Mouse (Mus musculus) midbrain, embryonic 10.5 days (tissue): Measurements from ENCODE around the gene Spib. TPM values are rescaled to one million over a fixed set of nuclear protein-coding genes. Genes with fewer than 3 reads are reported as not detected.

ENCODE experiments used
- DNase-seq: peaks from one replicate; pipeline ENCODE4 v3.0.0-alpha.2; 2017; ENCODE audit warnings: low spot score
- H3K27ac ChIP-seq: fragments of 300-500 bp; sonication (generic); replicated peaks from 2 replicates; pipeline ENCODE4 v1.5.1; 2016; ENCODE audit warnings: mild to moderate bottlenecking
- H3K27me3 ChIP-seq: fragments of 300-500 bp; sonication (generic); 2 replicates; pipeline ENCODE4 v1.6.1; 2016; ENCODE audit warnings: low read depth, mild to moderate bottlenecking; ENCODE audit not compliant: poor library complexity, severe bottlenecking
- H3K36me3 ChIP-seq: fragments of 300-500 bp; sonication (generic); 2 replicates; pipeline ENCODE4 v1.6.1; 2016; ENCODE audit warnings: mild to moderate bottlenecking, moderate library complexity
- H3K4me1 ChIP-seq: fragments of 300-500 bp; sonication (generic); 2 replicates; pipeline ENCODE4 v1.6.1; 2016
- H3K4me3 ChIP-seq: fragments of 300-500 bp; sonication (generic); 2 replicates; pipeline ENCODE4 v1.5.1; 2016; ENCODE audit warnings: mild to moderate bottlenecking, moderate library complexity
- H3K9me3 ChIP-seq: fragments of 300-500 bp; sonication (generic); replicated peaks from 2 replicates; pipeline ENCODE4 v1.6.1; 2016; ENCODE audit warnings: mild to moderate bottlenecking
- WGBS: fragments of 180-500 bp; shearing (Covaris S2); methylation state at CpG from one replicate; pipeline ENCODE4 v1.1.7; 2016; 5-methylcytosine and 5-hydroxymethylcytosine counted together
- polyA plus RNA-seq: library from polyadenylated mRNA; unstranded; fragments of >200 nt; fragmentation: Nextera tagmentation; extraction: Ambion mirVana; gene quantifications from 2 replicates; pipeline ENCODE4 v1.2.1, GENCODE M21; 2016

Spib gene
- polyA plus RNA-seq, 1 experiment from 2014 or later = not detected

GRCm38 (mm10) chr7:44557629-44558028, 25.8 kb upstream of the Spib start:
- Histone ChIP-seq H3K27me3 (no peaks in the 10 kb centered on the region), H3K4me1 (peaks cover 14% of the 10 kb centered on the region), H3K4me3 (no peak overlapping the region), H3K27ac (no peak overlapping the region), H3K36me3 (peaks cover under 1% of the 10 kb centered on the region; the same call in 1 of the 2 replicates), H3K9me3 (no peaks in the 10 kb centered on the region)
- WGBS = 80% methylated on average over 2 of the region's 2 CpGs
- no peak for DNase-seq

DNA sequence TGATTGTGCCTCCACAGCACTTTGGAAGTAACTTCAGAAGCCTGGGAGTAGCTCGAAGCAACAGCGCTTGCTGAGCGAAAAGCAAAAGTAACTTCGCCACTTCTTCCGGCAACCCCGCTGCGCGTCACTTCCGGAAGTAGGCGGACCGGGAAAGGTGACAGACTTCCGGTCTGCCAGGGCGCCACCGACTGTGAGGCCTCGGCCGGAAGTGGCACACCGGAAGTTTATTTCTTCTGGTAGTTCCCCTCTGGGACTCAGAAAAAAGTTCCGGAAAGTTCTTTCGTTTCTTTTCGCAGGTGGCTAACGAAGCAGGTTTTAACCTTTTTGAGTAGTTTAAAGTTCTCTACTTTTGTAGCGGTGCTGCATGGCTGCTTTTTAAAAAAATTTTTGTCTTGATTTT, 22.0 kb upstream of the Spib start, which contains the start of gene Nr1h2:
TSS of gene Nr1h2 (minus strand) at position 126 of the 400 bp plus-strand sequence.
- Histone ChIP-seq H3K4me1 (peaks cover 21% of the 10 kb centered on the region), H3K27me3 (no peaks in the 10 kb centered on the region), H3K4me3 (peak within 1 kb of the TSS; percentile 79), H3K9me3 (no peaks in the 10 kb centered on the region), H3K27ac (peak within 1 kb of the TSS; percentile 89), H3K36me3 (peaks cover 34% of the 10 kb centered on the region)
- peak; percentile 96 for DNase-seq
- under 1% methylated on average over 22 of the region's 22 CpGs for WGBS

DNA sequence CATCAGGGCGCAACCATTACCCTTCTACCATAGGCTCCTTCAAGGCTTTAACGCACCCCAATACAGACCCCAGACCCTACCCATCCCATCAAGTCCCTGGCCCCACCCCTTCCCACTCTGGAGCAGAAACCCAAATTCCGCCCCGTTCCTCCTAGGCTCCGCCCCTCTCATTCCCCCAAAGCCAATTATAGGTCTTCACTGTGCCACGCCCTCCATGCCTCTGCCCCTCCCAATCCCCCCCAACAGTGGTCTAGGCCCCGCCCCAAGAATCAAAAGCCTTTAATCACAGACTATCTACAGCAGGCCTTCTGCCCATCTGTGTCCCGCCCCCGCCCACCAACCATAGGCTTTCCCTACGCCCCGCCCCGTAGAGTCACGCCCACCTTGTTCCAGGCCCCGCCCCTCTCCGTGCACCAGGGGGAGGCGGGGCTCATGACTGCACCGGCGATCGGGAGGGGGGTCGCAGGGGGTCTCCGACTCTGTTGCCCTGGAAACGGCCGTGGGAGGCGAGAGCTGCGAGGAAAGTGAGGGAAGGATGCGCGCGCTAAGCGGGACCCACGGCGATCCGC, 21.4 kb upstream of the Spib start:
- peak; percentile 91 for DNase-seq
- H3K9me3 ChIP-seq = no peaks in the 10 kb centered on the region
- peaks cover 23% of the 10 kb centered on the region for H3K4me1 ChIP-seq
- H3K36me3 ChIP-seq = peaks cover 34% of the 10 kb centered on the region
- H3K27me3 ChIP-seq = no peaks in the 10 kb centered on the region
- H3K27ac ChIP-seq = peak overlapping the region; percentile 89
- WGBS = under 1% methylated on average over 32 of the region's 32 CpGs
- peak overlapping the region; percentile 79 for H3K4me3 ChIP-seq

- Histone ChIP-seq H3K27me3 (no peaks in the 10 kb centered on the region), H3K4me3 (peak overlapping the region; percentile 79), H3K9me3 (no peaks in the 10 kb centered on the region), H3K27ac (no peak overlapping the region), H3K4me1 (peaks cover 32% of the 10 kb centered on the region), H3K36me3 (peaks cover 34% of the 10 kb centered on the region)
- WGBS = 87% methylated on average over 31 of the region's 31 CpGs
- no peak for DNase-seq
Measured at GRCm38 (mm10) chr7:44552141-44552908, 20.5 kb upstream of the Spib start.

GRCm38 (mm10) chr7:44551731-44552130, 19.9 kb upstream of the Spib start:
- no peak overlapping the region for H3K27ac ChIP-seq
- H3K9me3 ChIP-seq = peaks cover under 1% of the 10 kb centered on the region; the same call in 1 of the 2 replicates
- peak overlapping the region; percentile 79; the same call in 1 of the 2 replicates for H3K4me3 ChIP-seq
- peaks cover 38% of the 10 kb centered on the region for H3K4me1 ChIP-seq
- 82% methylated on average over 22 of the region's 22 CpGs for WGBS
- H3K27me3 ChIP-seq = no peaks in the 10 kb centered on the region
- H3K36me3 ChIP-seq = peaks cover 38% of the 10 kb centered on the region
- no peak for DNase-seq

DNA sequence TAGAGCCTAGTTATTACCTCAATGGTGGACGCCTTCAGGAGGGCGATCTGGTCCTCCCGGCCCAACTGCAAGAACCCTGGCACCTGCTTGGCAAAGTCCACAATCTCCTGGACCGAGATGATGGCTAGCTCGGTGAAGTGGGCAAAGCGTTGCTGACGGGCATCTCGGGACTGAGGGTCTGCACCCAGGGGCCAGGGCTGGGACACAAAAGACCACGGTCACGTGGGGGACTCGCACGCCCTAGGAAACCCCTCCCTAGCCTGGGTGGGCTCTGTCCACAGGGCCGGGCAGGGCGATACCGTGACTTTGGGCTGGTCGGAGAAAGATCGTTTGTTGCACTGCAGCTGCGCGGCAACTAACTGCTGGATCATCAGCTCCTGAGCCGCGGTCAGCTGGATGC, 19.4 kb upstream of the Spib start:
- no peak overlapping the region for H3K27ac ChIP-seq
- 94% methylated on average over 21 of the region's 21 CpGs for WGBS
- peaks cover 39% of the 10 kb centered on the region for H3K4me1 ChIP-seq
- no peak for DNase-seq
- peaks cover 42% of the 10 kb centered on the region for H3K36me3 ChIP-seq
- no peak overlapping the region for H3K4me3 ChIP-seq
- no peaks in the 10 kb centered on the region for H3K27me3 ChIP-seq
- peaks cover 5% of the 10 kb centered on the region; the same call in 1 of the 2 replicates for H3K9me3 ChIP-seq

- WGBS = 94% methylated on average over 12 of the region's 12 CpGs
- DNase-seq = no peak
Measured at GRCm38 (mm10) chr7:44550409-44550678, 18.5 kb upstream of the Spib start.

DNA sequence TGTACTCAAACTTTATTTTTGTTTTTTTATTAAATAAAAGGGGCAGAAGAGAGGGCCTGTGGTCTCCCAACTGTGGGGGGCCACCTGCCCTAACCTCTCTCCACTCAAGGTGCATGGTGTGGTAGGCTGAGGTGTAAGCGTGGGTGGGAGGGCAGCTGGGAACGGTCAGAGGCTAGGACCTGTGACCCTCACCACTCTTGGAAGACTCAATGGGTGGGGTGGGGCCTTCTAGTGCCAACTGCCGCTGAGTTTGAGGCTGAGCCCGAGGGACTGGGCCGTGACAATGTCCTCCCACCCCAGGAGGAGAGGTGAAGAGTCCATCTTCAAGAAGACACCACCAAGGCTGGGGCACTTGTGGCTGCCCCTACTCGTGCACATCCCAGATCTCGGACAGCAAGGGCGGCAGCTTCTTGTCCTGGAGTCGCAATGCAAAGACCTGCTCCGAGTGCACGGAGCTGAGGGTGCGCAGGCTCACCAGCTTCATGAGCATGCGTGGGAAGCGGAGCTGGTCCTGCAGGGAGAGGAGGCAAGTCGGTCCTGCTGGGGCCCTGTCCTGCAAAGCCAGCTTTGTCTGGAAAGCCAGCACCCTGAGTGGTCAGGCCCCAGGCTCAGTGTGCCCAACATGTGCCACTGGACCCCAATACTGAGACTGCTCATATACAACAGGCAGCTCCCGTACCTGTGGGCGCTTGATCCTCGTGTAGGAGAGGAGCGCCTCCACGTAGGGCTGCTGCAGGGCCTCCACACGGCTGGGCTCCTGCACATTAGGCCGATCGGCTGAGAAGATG, 17.9 kb upstream of the Spib start:
- Histone ChIP-seq H3K9me3 (peaks cover 9% of the 10 kb centered on the region; the same call in 1 of the 2 replicates), H3K27me3 (no peaks in the 10 kb centered on the region), H3K4me3 (no peak overlapping the region), H3K36me3 (peaks cover 53% of the 10 kb centered on the region), H3K4me1 (peaks cover 39% of the 10 kb centered on the region), H3K27ac (no peak overlapping the region)
- WGBS = 95% methylated on average over 23 of the region's 23 CpGs
- DNase-seq = no peak

More at GRCm38 (mm10) chr7:44550409-44550678, 18.5 kb upstream of the Spib start:
- Histone ChIP-seq H3K9me3 (peaks cover 9% of the 10 kb centered on the region; the same call in 1 of the 2 replicates), H3K27me3 (no peaks in the 10 kb centered on the region), H3K36me3 (peaks cover 50% of the 10 kb centered on the region), H3K4me1 (peaks cover 39% of the 10 kb centered on the region), H3K27ac (no peak overlapping the region), H3K4me3 (no peak overlapping the region)

- peaks cover 54% of the 10 kb centered on the region for H3K36me3 ChIP-seq
- peaks cover 9% of the 10 kb centered on the region; the same call in 1 of the 2 replicates for H3K9me3 ChIP-seq
- peaks cover 35% of the 10 kb centered on the region for H3K4me1 ChIP-seq
- no peaks in the 10 kb centered on the region for H3K27me3 ChIP-seq
- under 1% methylated on average over 43 of the region's 43 CpGs for WGBS
- peak; percentile 100 for DNase-seq
- peak within 1 kb of the TSS; percentile 91 for H3K27ac ChIP-seq
- H3K4me3 ChIP-seq = peak within 1 kb of the TSS; percentile 77
Measured at GRCm38 (mm10) chr7:44548497-44549087, 16.7 kb upstream of the Spib start, which contains the start of gene Pold1. Gene Pold1 (minus strand): TSS chr7:44548849.

DNA sequence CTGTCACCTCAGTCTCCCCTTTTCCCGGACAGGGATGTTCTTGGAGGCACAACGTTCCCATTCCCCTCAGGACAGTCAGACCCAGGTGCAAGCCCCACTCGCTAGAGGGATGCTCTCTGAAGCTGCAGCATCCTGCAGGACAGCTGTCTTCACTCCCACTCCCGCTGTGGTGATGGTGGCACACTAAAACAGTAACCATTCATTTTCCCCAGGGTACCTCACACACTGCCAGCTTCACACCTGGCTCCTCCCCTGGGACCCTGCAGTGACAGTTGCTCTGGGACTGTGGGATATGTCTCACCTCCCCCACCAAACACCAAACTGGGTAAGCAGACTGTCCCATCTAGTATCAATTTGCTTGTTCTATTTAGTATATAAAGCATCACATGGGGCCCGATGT, 15.9 kb upstream of the Spib start:
- Histone ChIP-seq H3K4me3 (peak overlapping the region; percentile 77), H3K36me3 (peaks cover 62% of the 10 kb centered on the region), H3K27me3 (no peaks in the 10 kb centered on the region), H3K9me3 (peaks cover 9% of the 10 kb centered on the region; the same call in 1 of the 2 replicates), H3K4me1 (peaks cover 26% of the 10 kb centered on the region), H3K27ac (peak overlapping the region; percentile 91)
- DNase-seq = no peak
- 39% methylated on average over 5 of the region's 5 CpGs for WGBS

DNA sequence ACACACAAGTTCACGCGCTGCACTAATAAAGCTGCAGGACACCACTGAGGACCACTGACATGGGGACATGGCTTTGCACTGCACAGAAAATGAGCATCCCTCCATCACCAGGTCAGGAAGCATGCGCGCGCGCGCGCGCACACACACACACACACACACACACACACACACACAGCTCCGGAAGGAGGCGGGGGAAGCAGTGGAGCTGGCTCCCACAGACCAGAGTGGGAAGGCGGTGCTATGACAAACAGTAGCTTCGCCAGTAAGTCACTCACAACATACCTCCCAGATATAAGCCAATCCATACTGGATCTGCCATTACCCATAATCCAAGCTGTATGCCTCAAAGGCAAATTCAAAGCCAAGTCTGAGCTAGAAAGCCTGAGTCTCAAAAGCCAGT, 15.2 kb upstream of the Spib start:
- Histone ChIP-seq H3K27ac (0 out of 2 replicates have a peak overlapping the region, but pooled peaks have one; percentile 91), H3K4me1 (peaks cover 20% of the 10 kb centered on the region), H3K27me3 (no peaks in the 10 kb centered on the region), H3K36me3 (peaks cover 63% of the 10 kb centered on the region), H3K4me3 (peak overlapping the region; percentile 77), H3K9me3 (peaks cover 9% of the 10 kb centered on the region; the same call in 1 of the 2 replicates)
- 98% methylated on average over 13 of the region's 13 CpGs for WGBS
- DNase-seq = no peak

DNA sequence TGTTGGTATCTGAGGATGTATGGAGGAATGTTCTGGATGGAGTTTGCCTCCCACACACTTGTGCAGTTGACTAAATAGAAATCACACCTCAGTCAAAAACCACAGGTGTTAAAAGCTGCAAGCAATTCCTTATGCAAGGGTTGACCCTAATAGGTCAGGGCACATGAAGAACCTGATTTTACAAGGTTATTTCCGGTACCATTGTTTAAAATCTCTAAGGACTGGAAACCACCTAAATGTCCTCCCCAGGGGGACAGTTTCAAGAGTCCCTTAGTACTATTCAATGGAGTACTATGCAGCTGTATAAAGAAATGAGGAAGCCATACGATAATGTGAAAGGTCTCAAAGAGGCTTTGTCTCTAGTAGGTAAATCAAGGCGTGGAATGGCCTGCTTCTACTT, 14.4 kb upstream of the Spib start:
- H3K4me3 ChIP-seq = no peak overlapping the region
- H3K4me1 ChIP-seq = peaks cover 19% of the 10 kb centered on the region
- no peaks in the 10 kb centered on the region for H3K27me3 ChIP-seq
- peaks cover 63% of the 10 kb centered on the region for H3K36me3 ChIP-seq
- H3K9me3 ChIP-seq = peaks cover 9% of the 10 kb centered on the region; the same call in 1 of the 2 replicates
- 93% methylated on average over 3 of the region's 3 CpGs for WGBS
- H3K27ac ChIP-seq = no peak overlapping the region
- no peak for DNase-seq
